Mouse (Mus musculus) thymus, adult 18-20 months (tissue): ENCODE results near the gene Slc25a31.

Source experiments
- DNase-seq, 2 experiments: peaks; one replicate each; pipeline ENCODE4 v3.0.0; 2022; ENCODE audit warnings: mixed read lengths in 2 of 2

The Slc25a31 gene

GRCm38 (mm10) chr3:40738381-40738912 lies 29.8 kb downstream of the Slc25a31 start:
- no peak for DNase-seq

- no peak for DNase-seq
These were observed 35.6 kb downstream of the Slc25a31 start, which contains the start of gene Hspa4l for GRCm38 (mm10) chr3:40744024-40744835. TSS of gene Hspa4l (plus strand) at chr3:40744495.

- DNase-seq: peak; percentile 89 to 91
These were observed 36.4 kb downstream of the Slc25a31 start for GRCm38 (mm10) chr3:40744836-40745660.

- peak; percentile 81 to 87 for DNase-seq
These were observed 37.2 kb downstream of the Slc25a31 start for GRCm38 (mm10) chr3:40745661-40746547.

GRCm38 (mm10) chr3:40760746-40761145 lies 52.1 kb downstream of the Slc25a31 start:
- DNase-seq: no peak

GRCm38 (mm10) chr3:40761312-40761711 lies 52.7 kb downstream of the Slc25a31 start:
- no peak for DNase-seq
